Mouse (Mus musculus) midbrain, embryonic 14.5 days (tissue): ENCODE data around the gene Mtnr1a. TPM values are rescaled to one million over a fixed set of nuclear protein-coding genes. Genes with fewer than 3 reads are reported as not detected.

Experiments used
- ATAC-seq: fragments of 200-750 bp; cut with Nextera tagmentation; 2 replicates; pipeline ENCODE4 v1.8.0; 2017; ENCODE audit warnings: moderate number of reproducible peaks, moderate library complexity; ENCODE audit not compliant: low FRiP score, low TSS enrichment
- DNase-seq: peaks from one replicate; pipeline ENCODE4 v3.0.0-alpha.2; 2015
- H3K27ac ChIP-seq: fragments of 300-500 bp; sonication (generic); replicated peaks from 2 replicates; pipeline ENCODE4 v1.5.1; 2014; ENCODE audit warnings: mild to moderate bottlenecking, low read depth, low read length, moderate library complexity
- H3K27me3 ChIP-seq: fragments of 300-500 bp; sonication (generic); 2 replicates; pipeline ENCODE4 v1.6.1; 2014; ENCODE audit warnings: low read length, control low read depth, mixed read lengths; ENCODE audit not compliant: control insufficient read depth, insufficient read depth
- H3K36me3 ChIP-seq: fragments of 300-500 bp; sonication (generic); 2 replicates; pipeline ENCODE4 v1.6.1; 2014; ENCODE audit warnings: low read length, control low read depth; ENCODE audit not compliant: control insufficient read depth, insufficient read depth
- H3K4me1 ChIP-seq: fragments of 300-500 bp; sonication (generic); 2 replicates; pipeline ENCODE4 v1.6.1; 2014; ENCODE audit warnings: mild to moderate bottlenecking, antibody characterized with exemption, low read length, control low read depth; ENCODE audit not compliant: control insufficient read depth, insufficient read depth
- H3K4me2 ChIP-seq: fragments of 300-500 bp; sonication (generic); 2 replicates; pipeline ENCODE4 v1.6.1; 2014; ENCODE audit warnings: mild to moderate bottlenecking, low read length, moderate library complexity
- H3K4me3 ChIP-seq: fragments of 300-500 bp; sonication (generic); replicated peaks from 2 replicates; pipeline ENCODE4 v1.5.1; 2014; ENCODE audit warnings: low read depth, low read length
- H3K9ac ChIP-seq: fragments of 300-500 bp; sonication (generic); replicated peaks from 2 replicates; pipeline ENCODE4 v1.6.1; 2014; ENCODE audit warnings: mild to moderate bottlenecking, low read length, moderate library complexity
- H3K9me3 ChIP-seq: fragments of 300-500 bp; sonication (generic); 2 replicates; pipeline ENCODE4 v1.6.1; 2016; ENCODE audit warnings: low read length, control low read depth, mixed read lengths; ENCODE audit not compliant: control insufficient read depth
- WGBS: fragments of 180-500 bp; shearing (Covaris S2); extraction: QIAGEN DNeasy Blood & Tissue Kit; methylation state at CpG from one replicate; pipeline ENCODE4 v1.1.7; 2014; 5-methylcytosine and 5-hydroxymethylcytosine counted together
- polyA plus RNA-seq: library from polyadenylated mRNA; unstranded; fragments of >200 nt; fragmentation: Nextera tagmentation; extraction: Ambion mirVana; gene quantifications from 2 replicates; pipeline ENCODE4 v1.2.1, GENCODE M21; 2014

The Mtnr1a gene
- polyA plus RNA-seq, 1 experiment from 2014 or later = 0.17 TPM

- H3K27me3 ChIP-seq = no peaks in the 10 kb centered on the region
- peaks cover 5% of the 10 kb centered on the region; the same call in 1 of the 2 replicates for H3K4me1 ChIP-seq
- H3K4me3 ChIP-seq = no peak overlapping the region
- no peak for ATAC-seq
- no peaks in the 10 kb centered on the region for H3K36me3 ChIP-seq
- WGBS = 86% methylated on average over 5 of the region's 5 CpGs
- no peaks in the 10 kb centered on the region for H3K9me3 ChIP-seq
- H3K27ac ChIP-seq = no peak overlapping the region
- H3K4me2 ChIP-seq = no peak overlapping the region
- H3K9ac ChIP-seq = no peak overlapping the region
- DNase-seq = no peak
Observed at GRCm38 (mm10) chr8:45111820-45112219, 42.9 kb downstream of the Mtnr1a start.

- H3K4me2 ChIP-seq = no peak overlapping the region
- no peaks in the 10 kb centered on the region for H3K9me3 ChIP-seq
- no peak for DNase-seq
- H3K27me3 ChIP-seq = no peaks in the 10 kb centered on the region
- WGBS = 85% methylated on average over 3 of the region's 3 CpGs
- H3K4me1 ChIP-seq = no peaks in the 10 kb centered on the region
- H3K4me3 ChIP-seq = no peak overlapping the region
- H3K27ac ChIP-seq = no peak overlapping the region
- no peaks in the 10 kb centered on the region for H3K36me3 ChIP-seq
- no peak overlapping the region for H3K9ac ChIP-seq
- no peak for ATAC-seq
Observed at GRCm38 (mm10) chr8:45117588-45117987, 48.7 kb downstream of the Mtnr1a start.

DNA sequence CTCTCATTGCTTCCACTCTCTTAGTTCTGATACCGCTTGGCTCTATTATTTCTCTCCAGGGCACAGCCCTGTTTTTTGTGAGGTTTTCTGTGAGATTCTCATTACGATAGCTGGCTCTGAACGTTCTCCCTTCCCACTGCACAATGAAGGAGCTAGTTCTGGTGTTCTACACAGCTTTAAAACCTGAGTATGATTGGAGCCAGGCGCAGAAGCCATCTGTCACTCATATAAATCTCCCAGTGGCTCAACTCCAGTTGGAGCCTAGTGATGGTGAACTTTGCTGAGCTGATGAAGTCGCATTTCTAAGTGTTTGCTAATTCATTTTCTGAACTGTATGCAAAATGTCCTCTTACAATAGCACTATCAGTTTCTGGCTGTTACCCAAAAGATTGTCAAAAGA lies 56.7 kb downstream of the Mtnr1a start:
- WGBS = 77% methylated on average over 5 of the region's 5 CpGs
- no peak overlapping the region for H3K4me3 ChIP-seq
- no peak overlapping the region for H3K4me2 ChIP-seq
- no peak overlapping the region for H3K9ac ChIP-seq
- DNase-seq = no peak
- H3K36me3 ChIP-seq = no peaks in the 10 kb centered on the region
- ATAC-seq = no peak
- H3K27me3 ChIP-seq = no peaks in the 10 kb centered on the region
- H3K4me1 ChIP-seq = no peaks in the 10 kb centered on the region
- no peaks in the 10 kb centered on the region for H3K9me3 ChIP-seq
- no peak overlapping the region for H3K27ac ChIP-seq

Other genes with a start within 250 kb of the Mtnr1a start
- gene Fat1, start 133.7 kb upstream of the Mtnr1a start, polyA plus RNA-seq = 22.8 and 23.5 TPM in 2 replicates
- 0.12 TPM in 1 of 2 replicates, not detected in the other for gene F11, start 192.9 kb downstream of the Mtnr1a start, polyA plus RNA-seq
- gene Klkb1, start 225.7 kb downstream of the Mtnr1a start, polyA plus RNA-seq = not detected in 2 replicates
- gene Gm45753, start 239.3 kb downstream of the Mtnr1a start, polyA plus RNA-seq = not detected in 2 replicates